Mouse (Mus musculus) limb, embryonic 10.5 days (tissue): ENCODE data around the gene Tll2. TPM values are rescaled to one million over a fixed set of nuclear protein-coding genes. Genes with fewer than 3 reads are reported as not detected.
A peak's percentile ranks its signal among the peaks of the same experiment; 100 is the strongest.

Source experiments
- DNase-seq: peaks from one replicate; pipeline ENCODE4 v3.0.0-alpha.2; 2017; ENCODE audit warnings: low spot score
- H3K27ac ChIP-seq: fragments of 300-500 bp; sonication (generic); 2 replicates; pipeline ENCODE4 v1.5.1; 2016; ENCODE audit warnings: mild to moderate bottlenecking
- H3K27me3 ChIP-seq: fragments of 300-500 bp; sonication (generic); 2 replicates; pipeline ENCODE4 v1.6.1; 2016; ENCODE audit warnings: low read depth, mild to moderate bottlenecking; ENCODE audit not compliant: poor library complexity, severe bottlenecking
- H3K36me3 ChIP-seq: fragments of 300-500 bp; sonication (generic); 2 replicates; pipeline ENCODE4 v1.6.1; 2016; ENCODE audit warnings: mild to moderate bottlenecking, moderate library complexity
- H3K4me1 ChIP-seq: fragments of 300-500 bp; sonication (generic); 2 replicates; pipeline ENCODE4 v1.6.1; 2016
- H3K4me3 ChIP-seq: fragments of 300-500 bp; sonication (generic); 2 replicates; pipeline ENCODE4 v1.5.1; 2016; ENCODE audit warnings: mild to moderate bottlenecking, moderate library complexity
- H3K9me3 ChIP-seq: fragments of 300-500 bp; sonication (generic); replicated peaks from 2 replicates; pipeline ENCODE4 v1.6.1; 2016; ENCODE audit warnings: mild to moderate bottlenecking
- WGBS: fragments of 180-500 bp; shearing (Covaris S2); methylation state at CpG from one replicate; pipeline ENCODE4 v1.1.7; 2016; 5-methylcytosine and 5-hydroxymethylcytosine counted together
- polyA plus RNA-seq: library from polyadenylated mRNA; unstranded; fragments of >200 nt; fragmentation: Nextera tagmentation; extraction: Ambion mirVana; gene quantifications from 2 replicates; pipeline ENCODE4 v1.2.1, GENCODE M21; 2016

Tll2 gene
- polyA plus RNA-seq, 1 experiment from 2014 or later, result not detected

DNA sequence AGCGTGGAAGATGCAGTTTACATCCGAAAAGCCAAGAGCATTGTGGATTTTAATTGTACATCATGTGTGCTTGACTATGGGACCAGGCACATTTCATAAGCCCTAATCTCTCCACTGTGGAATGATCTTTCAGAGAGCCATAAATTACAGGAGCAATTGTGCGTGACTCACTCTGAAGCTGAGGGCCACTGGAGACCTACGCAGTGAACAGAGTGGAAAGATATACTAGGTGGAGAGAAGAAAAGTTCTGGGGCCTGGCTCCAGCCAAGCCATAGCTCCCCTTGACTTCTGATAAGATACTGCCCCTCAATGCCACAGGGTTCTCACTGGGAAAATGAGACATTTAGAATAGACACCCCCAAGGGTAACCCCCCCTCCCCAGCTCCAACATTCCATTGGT, 13.7 kb downstream of the Tll2 start:
- Histone ChIP-seq H3K36me3 (no peaks in the 10 kb centered on the region), H3K4me1 (0 out of 2 replicates have a peak, but pooled peaks cover 5% of the 10 kb centered on the region), H3K27me3 (no peaks in the 10 kb centered on the region), H3K9me3 (no peaks in the 10 kb centered on the region), H3K27ac (no peak overlapping the region), H3K4me3 (no peak overlapping the region)
- WGBS, result 88% methylated on average over 4 of the region's 4 CpGs
- no peak for DNase-seq

DNA sequence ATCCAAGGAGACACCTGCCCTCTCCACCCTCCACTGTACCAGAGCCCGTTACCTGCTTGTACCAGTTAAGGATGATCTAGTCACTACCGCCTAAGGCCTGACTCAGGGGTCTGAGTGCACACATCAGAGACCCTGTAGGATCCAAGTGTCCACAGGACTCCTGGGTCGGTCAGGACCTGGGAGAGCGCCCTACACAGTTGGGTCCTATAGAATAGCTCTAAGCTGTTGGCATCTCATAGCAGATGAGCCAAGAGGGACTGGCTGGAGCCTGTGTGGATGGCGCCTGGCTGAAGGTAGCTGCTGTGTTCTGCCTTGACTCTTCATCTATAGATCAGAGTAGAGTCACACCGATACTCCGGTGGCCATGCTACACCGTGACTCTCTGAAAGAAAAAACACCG, 14.9 kb downstream of the Tll2 start:
- no peaks in the 10 kb centered on the region for H3K36me3 ChIP-seq
- no peak overlapping the region for H3K4me3 ChIP-seq
- peak; percentile 59 for DNase-seq
- 0 out of 2 replicates have a peak, but pooled peaks cover 5% of the 10 kb centered on the region for H3K4me1 ChIP-seq
- no peaks in the 10 kb centered on the region for H3K9me3 ChIP-seq
- H3K27me3 ChIP-seq, result no peaks in the 10 kb centered on the region
- no peak overlapping the region for H3K27ac ChIP-seq
- 86% methylated on average over 9 of the region's 9 CpGs for WGBS

DNA sequence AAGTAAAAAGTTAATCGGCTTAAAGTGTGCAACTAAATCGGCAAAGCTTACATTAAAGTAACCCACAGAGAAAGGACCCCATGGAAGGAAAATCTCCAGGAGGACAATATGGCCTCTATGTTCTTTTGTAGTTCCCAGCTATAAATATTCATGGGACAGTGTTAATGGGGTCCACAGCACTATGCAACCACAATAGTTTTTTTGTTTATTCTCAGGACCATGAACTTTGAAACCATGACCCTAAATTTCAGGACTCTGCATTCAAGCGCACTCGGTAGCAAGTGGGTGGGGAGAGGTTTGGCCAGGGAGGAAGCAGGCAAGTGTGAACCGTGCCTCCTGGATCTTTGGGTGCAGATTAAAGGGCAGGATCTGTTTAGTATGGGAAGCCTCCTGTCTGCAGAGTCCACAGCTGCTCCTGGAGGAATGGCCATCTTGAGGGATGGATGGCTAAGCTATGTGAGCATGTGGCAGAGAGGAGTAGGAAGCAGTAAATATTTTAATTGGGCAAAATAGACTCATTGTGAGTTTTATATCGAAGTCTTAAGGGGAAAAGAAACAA, 15.7 kb downstream of the Tll2 start:
- H3K36me3 ChIP-seq, result no peaks in the 10 kb centered on the region
- 76% methylated on average over 6 of the region's 6 CpGs for WGBS
- DNase-seq, result no peak
- no peaks in the 10 kb centered on the region for H3K9me3 ChIP-seq
- H3K27ac ChIP-seq, result no peak overlapping the region
- no peak overlapping the region for H3K4me3 ChIP-seq
- H3K4me1 ChIP-seq, result 0 out of 2 replicates have a peak, but pooled peaks cover 5% of the 10 kb centered on the region
- H3K27me3 ChIP-seq, result no peaks in the 10 kb centered on the region

DNA sequence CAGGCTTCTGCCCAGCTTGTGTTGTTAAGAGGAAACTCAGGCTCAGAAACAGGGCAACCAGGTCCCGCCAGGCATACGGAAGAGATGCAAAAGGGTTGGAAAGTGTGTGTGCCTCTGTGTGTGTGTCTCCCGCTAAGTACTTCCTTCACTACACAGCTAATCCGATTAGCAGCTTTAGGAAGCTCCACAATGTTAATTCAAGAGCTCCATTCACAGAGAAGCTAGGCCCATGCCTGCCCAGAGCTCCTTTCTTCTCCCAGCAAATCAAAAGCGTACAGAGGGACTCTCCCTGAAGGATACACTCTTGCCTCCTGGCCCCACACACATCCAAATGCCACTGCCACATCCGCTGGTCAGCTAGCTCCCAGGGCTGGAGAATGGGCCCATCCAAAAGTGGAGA, 29.3 kb downstream of the Tll2 start:
- H3K4me3 ChIP-seq, result no peak overlapping the region
- H3K27me3 ChIP-seq, result no peaks in the 10 kb centered on the region
- H3K9me3 ChIP-seq, result no peaks in the 10 kb centered on the region
- 58% methylated on average over 6 of the region's 6 CpGs for WGBS
- H3K36me3 ChIP-seq, result no peaks in the 10 kb centered on the region
- H3K27ac ChIP-seq, result no peak overlapping the region
- no peaks in the 10 kb centered on the region for H3K4me1 ChIP-seq
- no peak for DNase-seq

DNA sequence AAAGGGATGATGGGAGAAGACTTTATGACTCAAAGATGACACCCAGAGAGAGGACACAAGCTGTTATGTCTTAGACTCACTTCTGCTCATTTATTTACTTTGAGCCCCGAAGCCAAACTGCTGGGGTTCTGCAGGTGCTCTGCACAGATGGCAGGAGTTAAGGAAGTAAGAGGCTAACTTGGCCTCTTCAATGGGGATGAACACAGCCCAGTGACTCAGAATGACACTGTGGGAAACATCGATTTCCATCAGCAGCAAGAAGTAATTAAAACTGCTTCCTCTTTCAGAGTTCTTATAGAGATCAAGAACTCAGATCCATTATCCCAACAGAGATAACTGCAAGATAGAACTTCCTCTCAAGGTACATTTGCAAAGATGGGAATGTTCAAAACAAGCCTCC, 29.8 kb downstream of the Tll2 start:
- Histone ChIP-seq H3K4me3 (no peak overlapping the region), H3K36me3 (no peaks in the 10 kb centered on the region), H3K9me3 (no peaks in the 10 kb centered on the region), H3K27me3 (no peaks in the 10 kb centered on the region), H3K27ac (no peak overlapping the region), H3K4me1 (no peaks in the 10 kb centered on the region)
- DNase-seq, result no peak
- WGBS, result 88% methylated on average over 2 of the region's 2 CpGs

DNA sequence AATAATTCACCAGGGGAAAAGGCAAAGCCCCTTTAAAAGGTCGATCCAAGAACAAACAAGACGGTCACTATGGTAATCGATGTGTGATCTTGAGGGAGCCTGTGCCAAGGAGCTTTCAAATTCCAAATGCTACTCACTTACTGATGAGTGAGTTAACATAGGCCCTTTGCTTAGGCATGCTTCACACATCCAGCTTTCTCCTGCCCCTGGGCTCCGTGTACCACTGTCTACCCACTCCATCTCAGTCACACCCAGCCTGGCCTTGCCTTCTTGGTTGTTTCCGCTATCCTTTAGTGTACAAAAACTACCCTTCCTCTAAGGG, 40.8 kb downstream of the Tll2 start:
- Histone ChIP-seq H3K27me3 (no peaks in the 10 kb centered on the region), H3K4me1 (no peaks in the 10 kb centered on the region), H3K36me3 (no peaks in the 10 kb centered on the region), H3K9me3 (no peaks in the 10 kb centered on the region), H3K4me3 (no peak overlapping the region), H3K27ac (no peak overlapping the region)
- 88% methylated on average over 5 of the region's 5 CpGs for WGBS
- DNase-seq, result no peak

DNA sequence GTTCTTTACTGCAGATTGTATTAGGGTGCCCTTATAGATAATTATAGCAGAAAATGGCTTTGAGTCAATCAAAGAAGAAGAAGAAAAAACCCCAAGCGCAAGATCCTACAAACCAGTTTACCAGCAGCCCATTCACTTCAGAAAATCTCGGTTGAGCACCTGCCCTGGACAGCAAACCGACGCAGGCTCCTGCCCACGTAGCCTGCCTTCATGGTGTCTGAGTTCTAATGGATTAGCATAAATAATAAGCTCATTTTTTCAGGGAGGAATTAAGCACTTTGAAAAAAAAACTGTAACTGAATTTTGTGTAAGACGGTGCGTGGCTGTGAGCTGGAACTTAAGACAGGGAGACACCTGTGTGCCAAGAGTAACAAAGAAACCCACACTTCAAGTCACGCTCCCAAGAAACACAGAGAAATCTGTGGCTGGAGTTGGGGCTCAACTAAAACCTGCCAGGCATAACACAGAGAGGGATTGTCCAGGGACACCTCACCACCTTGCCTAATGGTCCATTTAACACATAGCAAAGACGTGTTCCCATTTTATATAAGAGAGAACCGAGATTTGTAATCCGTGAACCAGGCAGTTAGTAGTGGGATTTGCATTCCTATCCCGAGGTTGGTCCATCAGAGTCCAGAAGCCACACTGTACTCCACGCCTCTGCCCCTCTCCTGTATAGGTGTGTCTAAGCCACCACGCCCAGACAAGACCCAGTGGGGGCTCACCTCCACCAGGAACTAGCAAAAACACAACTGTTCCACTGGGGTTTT, 41.3 kb downstream of the Tll2 start:
- Histone ChIP-seq H3K27ac (no peak overlapping the region), H3K4me3 (no peak overlapping the region), H3K4me1 (peaks cover 3% of the 10 kb centered on the region), H3K36me3 (no peaks in the 10 kb centered on the region), H3K9me3 (no peaks in the 10 kb centered on the region), H3K27me3 (no peaks in the 10 kb centered on the region)
- 90% methylated on average over 14 of the region's 14 CpGs for WGBS
- no peak for DNase-seq

DNA sequence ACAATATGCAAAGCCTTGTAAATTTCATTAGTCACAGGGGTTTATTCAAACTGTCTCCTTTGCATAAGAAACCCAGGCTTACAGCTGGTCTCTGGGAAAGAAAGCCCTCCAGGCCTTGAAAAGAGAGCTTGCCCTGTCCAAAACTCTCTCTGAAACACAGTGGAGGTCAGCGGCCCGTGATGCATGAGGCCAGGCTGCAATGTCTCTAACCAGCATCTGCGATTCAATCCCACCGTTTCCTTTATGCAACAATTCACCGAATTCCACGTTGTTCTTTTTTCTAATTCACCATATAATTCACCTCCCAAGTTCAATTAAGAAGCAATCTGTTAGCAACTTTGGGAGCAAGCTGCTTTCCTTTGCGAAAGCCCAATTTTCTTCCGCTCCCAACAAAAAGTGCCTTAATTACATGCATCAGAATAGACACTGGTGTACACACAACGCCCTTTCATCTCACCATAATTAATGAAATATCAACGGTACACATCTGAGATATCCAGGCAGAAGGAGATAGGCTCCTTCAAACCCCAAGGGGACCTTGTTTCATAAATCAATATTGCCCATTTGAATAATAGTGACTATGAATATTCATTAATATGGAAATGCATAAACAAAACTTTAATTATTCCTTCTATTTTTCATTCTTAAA, 42.1 kb downstream of the Tll2 start:
- H3K27me3 ChIP-seq, result no peaks in the 10 kb centered on the region
- WGBS, result 79% methylated on average over 10 of the region's 10 CpGs
- no peaks in the 10 kb centered on the region for H3K36me3 ChIP-seq
- no peak overlapping the region for H3K27ac ChIP-seq
- H3K9me3 ChIP-seq, result no peaks in the 10 kb centered on the region
- DNase-seq, result no peak
- H3K4me3 ChIP-seq, result no peak overlapping the region
- peaks cover 6% of the 10 kb centered on the region for H3K4me1 ChIP-seq

DNA sequence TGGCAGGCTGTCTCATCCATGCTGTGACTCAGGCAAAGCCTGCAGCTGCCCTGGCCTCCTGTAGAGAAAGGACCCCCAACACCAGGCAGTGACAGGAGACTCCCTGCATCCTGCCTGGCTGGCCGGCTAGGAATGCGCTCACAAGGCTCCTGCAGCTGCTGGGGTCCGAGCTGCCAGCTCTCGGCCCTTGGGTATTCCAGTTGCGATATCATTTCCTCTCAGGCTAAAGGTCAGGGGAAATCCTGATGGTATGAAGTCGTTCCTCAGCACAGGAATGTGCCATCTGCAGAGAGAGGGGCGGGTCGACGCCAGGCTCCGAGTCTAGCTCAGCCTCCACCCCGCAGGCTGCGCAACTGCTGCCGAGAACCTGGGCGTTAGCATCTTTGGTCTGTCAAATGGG, 46.2 kb downstream of the Tll2 start:
- Histone ChIP-seq H3K36me3 (no peaks in the 10 kb centered on the region), H3K9me3 (no peaks in the 10 kb centered on the region), H3K4me3 (no peak overlapping the region), H3K4me1 (peaks cover 6% of the 10 kb centered on the region), H3K27me3 (no peaks in the 10 kb centered on the region), H3K27ac (no peak overlapping the region)
- DNase-seq, result peak; percentile 29
- 63% methylated on average over 14 of the region's 14 CpGs for WGBS

DNA sequence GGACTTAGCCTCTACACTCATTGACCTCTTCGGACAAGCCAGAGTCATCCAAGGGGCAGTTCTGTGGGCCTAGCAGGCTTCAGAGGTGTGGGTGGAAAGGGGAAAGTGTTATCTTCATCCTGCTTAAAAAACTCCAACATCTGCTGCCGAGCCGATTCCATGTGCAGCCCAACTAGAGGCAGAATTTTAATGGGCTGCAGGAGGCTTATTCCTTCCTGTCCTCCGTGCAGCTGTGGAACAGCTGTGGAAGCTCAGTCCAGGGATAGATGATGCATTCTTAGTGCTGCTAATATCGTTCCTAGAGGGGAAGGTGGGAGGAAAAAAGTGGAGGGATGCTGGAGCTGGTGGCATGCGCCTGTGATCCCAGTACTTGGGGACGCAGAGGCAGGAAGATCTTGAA, 52.0 kb downstream of the Tll2 start:
- Histone ChIP-seq H3K4me1 (peaks cover 8% of the 10 kb centered on the region), H3K9me3 (no peaks in the 10 kb centered on the region), H3K4me3 (no peak overlapping the region), H3K27ac (no peak overlapping the region), H3K27me3 (no peaks in the 10 kb centered on the region), H3K36me3 (no peaks in the 10 kb centered on the region)
- DNase-seq, result peak; percentile 36
- WGBS, result 61% methylated on average over 7 of the region's 7 CpGs

DNA sequence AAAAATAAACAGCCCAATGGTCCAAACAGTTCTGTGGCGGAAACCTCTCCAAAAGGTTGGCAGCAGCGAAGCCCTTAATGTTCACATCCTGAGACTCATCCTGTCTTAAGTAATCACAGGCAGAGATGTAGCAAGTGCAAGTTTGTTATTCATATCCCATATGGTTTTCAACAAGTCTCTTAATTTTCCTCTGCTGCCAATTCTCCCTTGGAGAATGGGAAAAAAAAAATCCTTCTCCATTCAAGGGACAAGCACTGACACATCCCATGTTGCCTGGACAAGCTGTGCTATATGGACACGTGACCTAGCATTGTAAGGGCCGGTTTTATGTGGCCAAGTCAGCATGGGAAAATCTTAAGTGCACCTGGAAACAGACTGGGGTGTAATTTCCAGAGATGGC, 54.2 kb downstream of the Tll2 start:
- Histone ChIP-seq H3K9me3 (no peaks in the 10 kb centered on the region), H3K27ac (no peak overlapping the region), H3K27me3 (no peaks in the 10 kb centered on the region), H3K4me3 (no peak overlapping the region), H3K4me1 (peaks cover 8% of the 10 kb centered on the region), H3K36me3 (no peaks in the 10 kb centered on the region)
- 92% methylated on average over 4 of the region's 4 CpGs for WGBS
- DNase-seq, result no peak

DNA sequence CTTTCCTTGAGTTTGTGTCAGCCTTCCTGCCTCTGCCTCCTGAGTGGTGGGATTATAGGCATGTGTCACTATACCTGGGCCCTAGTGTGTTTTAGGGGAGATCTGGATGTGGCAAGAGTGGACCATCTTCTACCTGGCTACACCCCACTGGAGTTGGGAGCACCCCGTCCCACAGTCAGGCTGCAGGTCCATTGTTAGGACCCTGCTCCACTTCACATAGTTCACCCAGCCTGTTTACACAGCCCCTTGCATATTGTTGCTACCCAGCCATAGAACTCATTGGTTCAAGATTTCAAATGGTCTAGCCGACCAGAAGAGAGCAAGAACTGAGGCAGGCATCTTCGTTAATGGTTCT, 54.6 kb downstream of the Tll2 start:
- H3K27me3 ChIP-seq, result no peaks in the 10 kb centered on the region
- no peaks in the 10 kb centered on the region for H3K36me3 ChIP-seq
- DNase-seq, result no peak
- no peak overlapping the region for H3K27ac ChIP-seq
- peaks cover 8% of the 10 kb centered on the region for H3K4me1 ChIP-seq
- H3K9me3 ChIP-seq, result no peaks in the 10 kb centered on the region
- H3K4me3 ChIP-seq, result no peak overlapping the region
- WGBS, result 90% methylated on average over 3 of the region's 3 CpGs

DNA sequence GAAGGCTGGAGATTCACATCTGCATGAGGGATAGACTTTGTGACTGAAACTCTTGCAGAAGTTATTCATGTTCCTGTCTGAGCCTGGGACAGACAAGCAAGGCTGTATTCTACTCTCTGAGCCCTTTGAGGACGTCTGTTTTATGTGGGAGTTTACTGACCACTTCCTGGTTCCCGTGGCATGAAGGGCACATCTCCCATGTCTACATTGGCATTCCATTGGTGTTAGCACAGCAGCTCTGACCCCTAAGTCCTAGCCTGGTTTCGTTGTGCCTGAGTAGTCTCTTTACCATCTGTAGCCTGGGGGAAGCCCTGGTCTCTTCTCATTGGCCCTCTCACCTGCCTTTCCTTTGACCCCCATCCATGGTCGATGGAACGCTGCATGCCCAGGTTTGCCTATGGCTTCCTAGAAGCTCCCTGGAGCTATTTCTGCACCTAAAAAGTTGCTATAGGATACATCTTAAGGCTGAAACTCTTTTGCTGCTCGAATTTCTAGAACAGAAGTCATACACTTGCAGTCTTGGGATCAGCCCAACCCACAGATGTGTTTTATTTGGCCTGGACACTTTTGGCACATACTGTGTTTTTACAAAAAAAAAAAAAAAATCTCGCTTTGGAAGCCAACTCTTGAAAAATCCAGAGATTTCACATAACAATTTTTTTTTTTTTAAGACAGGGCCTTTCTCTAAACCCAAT, 55.2 kb downstream of the Tll2 start:
- Histone ChIP-seq H3K27ac (no peak overlapping the region), H3K27me3 (no peaks in the 10 kb centered on the region), H3K4me3 (no peak overlapping the region), H3K9me3 (no peaks in the 10 kb centered on the region), H3K4me1 (peaks cover 8% of the 10 kb centered on the region), H3K36me3 (no peaks in the 10 kb centered on the region)
- 83% methylated on average over 7 of the region's 7 CpGs for WGBS
- DNase-seq, result no peak
